Mouse (Mus musculus) B cell, adult 67 days (primary cell): ENCODE measurements around the gene Orm3. TPM values are rescaled to one million over a fixed set of nuclear protein-coding genes. Genes with fewer than 3 reads are reported as not detected.

ENCODE experiments used
- total RNA-seq, 2 experiments: library from RNA; stranded (reverse); gene quantifications; 4 replicates each; pipeline ENCODE4 v1.2.4; 2023

Gene Orm3
- not detected for total RNA-seq

GRCm38 (mm10) chr4:63355877-63356665 is at the start of gene Orm3:
Gene Orm3 (plus strand): TSS chr4:63356162.

GRCm38 (mm10) chr4:63344295-63344694 is 11.7 kb upstream of the Orm3 start, which contains the start of gene Orm1:
Gene Orm1 (plus strand): TSS chr4:63344560.

GRCm38 (mm10) chr4:63362150-63362549 is 6.2 kb downstream of the Orm3 start, which contains the start of gene Orm2:
Gene Orm2 (plus strand): TSS chr4:63362449.

GRCm38 (mm10) chr4:63403040-63403959 is 47.3 kb downstream of the Orm3 start, which contains the start of gene Akna:
Gene Akna (minus strand): TSS chr4:63403354.

Other genes with a start within 250 kb of the Orm3 start
- not detected for gene Ambp, start 201.4 kb upstream of the Orm3 start, total RNA-seq
- gene Kif12, start 184.0 kb upstream of the Orm3 start, total RNA-seq = not detected
- gene Col27a1, start 142.2 kb upstream of the Orm3 start, total RNA-seq = 10 to 100 TPM in 1 of 2 experiments, 1 to 10 TPM in 1; 8.7 to 10.4 TPM
- not detected for gene Orm1, start 11.6 kb upstream of the Orm3 start, total RNA-seq
- not detected for gene Orm2, start 6.3 kb downstream of the Orm3 start, total RNA-seq
- 100 to 1,000 TPM; 272 to 376 TPM for gene Akna, start 47.2 kb downstream of the Orm3 start, total RNA-seq
- 10 to 100 TPM; 62.7 to 74.4 TPM for gene Whrn, start 139.8 kb downstream of the Orm3 start, total RNA-seq
- 10 to 100 TPM; 83.2 to 83.3 TPM for gene Atp6v1g1, start 188.6 kb downstream of the Orm3 start, total RNA-seq
- gene Tmem268, start 202.6 kb downstream of the Orm3 start, total RNA-seq = 10 to 100 TPM; 16.7 to 19.1 TPM
- gene Gm11213, start 249.1 kb downstream of the Orm3 start, total RNA-seq = not detected